Mouse (Mus musculus) neural tube, embryonic 11.5 days (tissue): ENCODE data around the gene Dmrt2. TPM values are rescaled to one million over a fixed set of nuclear protein-coding genes. Genes with fewer than 3 reads are reported as not detected.
A peak's percentile ranks its signal among the peaks of the same experiment; 100 is the strongest.

Source experiments
- ATAC-seq: fragments of 200-750 bp; cut with Nextera tagmentation; 2 replicates; pipeline ENCODE4 v1.8.0; 2017; ENCODE audit warnings: moderate number of reproducible peaks, mild to moderate bottlenecking, moderate TSS enrichment, moderate library complexity; ENCODE audit not compliant: insufficient read depth, low FRiP score, low TSS enrichment
- DNase-seq: peaks from one replicate; pipeline ENCODE4 v3.0.0-alpha.2; 2015; ENCODE audit warnings: low spot score
- H3K27ac ChIP-seq: fragments of 300-500 bp; sonication (generic); 2 replicates; pipeline ENCODE4 v1.5.1; 2014; ENCODE audit warnings: low read depth, mild to moderate bottlenecking, low read length
- H3K27me3 ChIP-seq: fragments of 300-500 bp; sonication (generic); 2 replicates; pipeline ENCODE4 v1.6.1; 2014; ENCODE audit warnings: mild to moderate bottlenecking, low read length, mixed read lengths; ENCODE audit not compliant: control insufficient read depth, insufficient read depth
- H3K36me3 ChIP-seq: fragments of 300-500 bp; sonication (generic); 2 replicates; pipeline ENCODE4 v1.6.1; 2014; ENCODE audit warnings: mild to moderate bottlenecking, low read length, moderate library complexity, mixed read lengths; ENCODE audit not compliant: control insufficient read depth, insufficient read depth
- H3K4me1 ChIP-seq: fragments of 300-500 bp; sonication (generic); 2 replicates; pipeline ENCODE4 v1.6.1; 2014; ENCODE audit warnings: low read length, mixed read lengths; ENCODE audit not compliant: control insufficient read depth, insufficient read depth
- H3K4me2 ChIP-seq: fragments of 300-500 bp; sonication (generic); 2 replicates; pipeline ENCODE4 v1.6.1; 2014; ENCODE audit warnings: low read depth, mild to moderate bottlenecking, moderate library complexity
- H3K4me3 ChIP-seq: fragments of 300-500 bp; sonication (generic); 2 replicates; pipeline ENCODE4 v1.5.1; 2014; ENCODE audit warnings: low read depth, low read length
- H3K9ac ChIP-seq: fragments of 300-500 bp; sonication (generic); 2 replicates; pipeline ENCODE4 v1.6.1; 2014; ENCODE audit warnings: mild to moderate bottlenecking, low read length
- H3K9me3 ChIP-seq: fragments of 300-500 bp; sonication (generic); 2 replicates; pipeline ENCODE4 v1.6.1; 2016; ENCODE audit warnings: low read length; ENCODE audit not compliant: control insufficient read depth
- WGBS: fragments of 180-500 bp; shearing (Covaris S2); extraction: QIAGEN DNeasy Blood & Tissue Kit; methylation state at CpG from one replicate; pipeline ENCODE4 v1.1.7; 2014; 5-methylcytosine and 5-hydroxymethylcytosine counted together
- polyA plus RNA-seq: library from polyadenylated mRNA; unstranded; fragments of >200 nt; fragmentation: Nextera tagmentation; extraction: Ambion mirVana; gene quantifications from 2 replicates; pipeline ENCODE4 v1.2.1, GENCODE M21; 2014

The Dmrt2 gene
- polyA plus RNA-seq, 1 experiment from 2014 or later: 15.4 TPM

DNA sequence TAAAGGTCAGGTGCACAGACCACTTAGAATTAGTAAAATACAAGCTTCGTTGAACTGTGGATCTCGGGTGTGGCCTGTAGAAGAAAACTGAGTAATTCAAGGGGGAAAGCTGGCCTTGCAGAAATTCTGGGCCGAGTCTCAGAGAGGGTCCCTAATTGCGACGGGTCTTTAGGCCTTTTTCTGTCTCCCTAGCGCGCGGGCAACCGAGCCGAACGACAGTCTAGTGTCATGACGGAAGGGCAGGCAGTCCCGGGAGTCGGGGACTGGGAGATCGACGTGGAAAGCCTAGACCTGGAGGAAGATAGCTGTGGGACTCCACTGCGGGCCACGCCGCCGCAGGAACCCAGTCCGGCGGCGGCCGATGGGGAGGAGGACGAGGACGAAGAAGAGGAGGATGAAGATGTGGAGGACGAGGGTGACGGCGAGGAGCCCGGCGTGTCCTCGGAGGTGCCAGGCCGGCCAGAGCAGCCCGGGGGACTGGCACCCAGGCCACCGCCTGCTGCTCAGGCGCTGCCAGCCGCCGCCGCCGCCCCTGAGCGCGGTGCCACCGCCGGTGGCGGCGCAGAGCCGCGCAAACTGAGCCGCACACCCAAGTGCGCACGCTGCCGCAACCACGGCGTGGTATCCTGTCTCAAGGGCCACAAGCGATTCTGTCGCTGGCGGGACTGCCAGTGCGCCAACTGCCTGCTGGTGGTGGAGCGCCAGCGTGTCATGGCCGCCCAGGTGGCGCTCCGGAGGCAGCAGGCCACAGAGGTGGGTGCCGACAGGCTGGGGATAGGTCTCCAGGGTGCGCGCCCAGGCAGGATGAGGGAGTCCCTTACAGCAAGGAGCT lies 1.2 kb downstream of the Dmrt2 start:
- H3K9me3 ChIP-seq: no peaks in the 10 kb centered on the region
- no peak for ATAC-seq
- peak overlapping the region; percentile 56 for H3K4me2 ChIP-seq
- no peaks in the 10 kb centered on the region for H3K36me3 ChIP-seq
- DNase-seq: peak; percentile 48
- peaks cover 96% of the 10 kb centered on the region for H3K27me3 ChIP-seq
- no peak overlapping the region for H3K27ac ChIP-seq
- H3K4me1 ChIP-seq: 0 out of 2 replicates have a peak, but pooled peaks cover 8% of the 10 kb centered on the region
- H3K4me3 ChIP-seq: peak overlapping the region; percentile 40
- peak overlapping the region; percentile 46 for H3K9ac ChIP-seq
- WGBS: under 1% methylated on average over 58 of the region's 66 CpGs

DNA sequence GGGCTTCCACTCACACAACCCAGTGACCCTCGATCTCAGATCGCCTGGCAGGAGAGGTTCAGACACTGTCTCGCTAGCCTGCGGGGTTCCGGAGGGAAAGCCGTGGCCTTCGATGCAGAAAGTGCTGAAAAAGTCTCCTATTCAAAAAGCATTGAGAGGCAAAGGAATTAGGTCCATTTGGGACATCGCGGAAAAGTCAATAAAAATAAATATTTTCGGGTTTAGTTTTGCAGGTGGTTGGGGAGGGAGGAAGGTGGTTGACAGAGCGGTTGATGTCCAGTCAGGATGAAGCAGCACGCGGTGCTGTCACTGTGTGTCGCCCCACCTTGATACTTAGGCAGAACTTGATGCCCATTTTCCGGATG lies 1.8 kb downstream of the Dmrt2 start:
- H3K4me1 ChIP-seq: 0 out of 2 replicates have a peak, but pooled peaks cover 8% of the 10 kb centered on the region
- peak overlapping the region; percentile 56 for H3K4me2 ChIP-seq
- peaks cover 90% of the 10 kb centered on the region for H3K27me3 ChIP-seq
- no peak for ATAC-seq
- peak overlapping the region; percentile 46 for H3K9ac ChIP-seq
- WGBS: under 1% methylated on average over 15 of the region's 15 CpGs
- H3K9me3 ChIP-seq: no peaks in the 10 kb centered on the region
- no peak for DNase-seq
- peak overlapping the region; percentile 40 for H3K4me3 ChIP-seq
- H3K36me3 ChIP-seq: no peaks in the 10 kb centered on the region
- no peak overlapping the region for H3K27ac ChIP-seq

DNA sequence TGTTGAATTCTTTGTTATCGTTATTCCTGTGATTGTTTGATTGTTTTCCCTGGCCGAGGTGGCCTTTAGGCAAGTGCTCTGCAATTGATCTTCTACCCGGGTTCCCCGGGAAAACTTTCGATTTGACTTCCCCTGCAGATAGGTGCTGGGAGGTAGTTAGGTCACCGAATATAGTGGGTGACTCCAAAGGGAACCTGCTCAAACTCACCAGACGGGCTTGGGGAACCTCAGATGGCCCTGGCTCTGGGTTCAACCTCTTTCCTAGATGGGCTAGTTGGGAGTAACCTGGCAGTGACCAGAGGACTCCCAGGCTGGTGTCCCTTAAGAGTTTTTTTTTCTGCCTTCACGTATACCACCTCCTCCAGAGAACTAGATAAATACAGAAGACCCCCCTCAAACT lies 2.5 kb downstream of the Dmrt2 start:
- H3K9me3 ChIP-seq: no peaks in the 10 kb centered on the region
- no peak overlapping the region for H3K27ac ChIP-seq
- no peak overlapping the region for H3K9ac ChIP-seq
- H3K4me1 ChIP-seq: 0 out of 2 replicates have a peak, but pooled peaks cover 8% of the 10 kb centered on the region
- 1% methylated on average over 8 of the region's 8 CpGs for WGBS
- ATAC-seq: no peak
- no peaks in the 10 kb centered on the region for H3K36me3 ChIP-seq
- peaks cover 83% of the 10 kb centered on the region for H3K27me3 ChIP-seq
- no peak overlapping the region for H3K4me2 ChIP-seq
- no peak for DNase-seq
- peak overlapping the region; percentile 40 for H3K4me3 ChIP-seq

DNA sequence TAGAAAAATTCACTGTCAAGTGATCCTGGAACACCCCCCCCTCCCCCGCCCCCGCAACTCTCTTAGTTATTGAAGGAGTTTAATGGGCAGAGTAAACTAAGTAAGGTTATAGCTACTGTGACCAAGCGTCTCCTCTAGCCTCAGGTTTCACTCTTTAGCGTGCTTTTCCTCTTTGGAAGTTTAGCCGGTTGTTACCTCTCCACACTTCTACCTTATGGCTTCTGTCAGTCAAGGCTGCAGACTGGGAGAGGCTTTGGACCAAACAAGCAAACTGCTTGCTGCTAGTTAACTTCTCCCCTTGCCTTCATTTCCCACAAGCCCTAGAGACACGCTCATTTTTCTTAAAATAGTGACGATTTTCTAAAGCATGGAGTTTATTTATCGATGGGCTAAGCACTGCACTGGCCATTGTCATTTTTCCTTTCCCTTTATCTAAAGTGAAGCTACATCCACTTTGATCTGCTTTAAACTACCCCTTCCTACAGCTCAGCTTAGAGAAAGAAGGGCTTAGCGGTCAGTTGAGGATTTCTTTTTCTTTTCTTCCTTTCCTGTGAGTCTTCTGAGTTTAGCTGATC lies 3.7 kb downstream of the Dmrt2 start:
- peaks cover 71% of the 10 kb centered on the region for H3K27me3 ChIP-seq
- H3K36me3 ChIP-seq: no peaks in the 10 kb centered on the region
- no peak overlapping the region for H3K4me3 ChIP-seq
- DNase-seq (no peak), ATAC-seq (no peak)
- H3K9me3 ChIP-seq: no peaks in the 10 kb centered on the region
- no peak overlapping the region for H3K9ac ChIP-seq
- no peak overlapping the region for H3K27ac ChIP-seq
- 7% methylated on average over 9 of the region's 9 CpGs for WGBS
- 0 out of 2 replicates have a peak, but pooled peaks cover 8% of the 10 kb centered on the region for H3K4me1 ChIP-seq
- no peak overlapping the region for H3K4me2 ChIP-seq

DNA sequence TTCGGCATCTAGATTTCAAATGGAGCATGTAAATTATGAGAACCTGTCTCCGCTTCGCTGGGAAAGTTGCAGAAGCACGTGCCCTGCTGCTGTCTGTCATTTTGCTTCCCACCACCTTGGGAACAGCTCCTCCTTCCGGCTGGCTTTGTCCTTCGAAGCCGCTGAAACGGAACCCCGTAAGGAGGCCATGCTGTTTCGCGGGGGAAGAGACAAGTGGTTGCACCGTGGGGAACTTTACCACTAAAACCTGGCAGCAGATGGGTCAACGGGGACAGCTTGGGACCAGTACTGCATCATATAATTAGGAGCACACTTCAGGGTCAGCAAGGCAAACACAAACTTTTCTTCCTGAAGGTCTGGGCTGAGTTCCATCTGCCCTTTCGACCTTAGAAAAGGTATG lies 26.6 kb downstream of the Dmrt2 start:
- no peaks in the 10 kb centered on the region for H3K36me3 ChIP-seq
- no peak overlapping the region for H3K4me3 ChIP-seq
- ATAC-seq (no peak), DNase-seq (peak; percentile 21)
- no peak overlapping the region for H3K9ac ChIP-seq
- H3K4me2 ChIP-seq: no peak overlapping the region
- 68% methylated on average over 14 of the region's 14 CpGs for WGBS
- no peaks in the 10 kb centered on the region for H3K4me1 ChIP-seq
- H3K9me3 ChIP-seq: no peaks in the 10 kb centered on the region
- H3K27ac ChIP-seq: no peak overlapping the region
- H3K27me3 ChIP-seq: no peaks in the 10 kb centered on the region

DNA sequence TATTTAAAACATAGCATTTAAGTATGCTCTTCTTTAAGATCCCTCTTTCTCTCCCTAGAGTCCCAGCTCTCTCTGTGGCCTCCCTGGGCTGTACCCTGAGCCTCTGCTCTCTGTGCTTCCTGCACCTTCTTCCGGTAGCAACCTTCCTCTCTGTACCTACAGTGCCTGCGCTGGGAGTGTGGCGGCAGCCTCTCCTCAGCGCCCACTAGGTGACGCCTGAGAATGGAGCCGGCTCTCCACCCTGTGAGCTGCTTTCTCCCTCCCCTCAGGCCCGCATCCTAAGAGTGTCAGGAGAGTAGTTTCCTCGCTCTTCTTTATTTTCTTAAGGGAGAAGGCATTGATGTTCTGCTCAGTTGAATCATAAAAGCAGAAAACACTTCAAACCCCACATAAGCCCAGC lies 41.2 kb downstream of the Dmrt2 start:
- DNase-seq (peak; percentile 43), ATAC-seq (no peak)
- no peaks in the 10 kb centered on the region for H3K27me3 ChIP-seq
- 10% methylated on average over 8 of the region's 8 CpGs for WGBS
- H3K4me2 ChIP-seq: no peak overlapping the region
- H3K4me3 ChIP-seq: no peak overlapping the region
- H3K27ac ChIP-seq: no peak overlapping the region
- no peaks in the 10 kb centered on the region for H3K4me1 ChIP-seq
- H3K9ac ChIP-seq: no peak overlapping the region
- no peaks in the 10 kb centered on the region for H3K9me3 ChIP-seq
- H3K36me3 ChIP-seq: no peaks in the 10 kb centered on the region

DNA sequence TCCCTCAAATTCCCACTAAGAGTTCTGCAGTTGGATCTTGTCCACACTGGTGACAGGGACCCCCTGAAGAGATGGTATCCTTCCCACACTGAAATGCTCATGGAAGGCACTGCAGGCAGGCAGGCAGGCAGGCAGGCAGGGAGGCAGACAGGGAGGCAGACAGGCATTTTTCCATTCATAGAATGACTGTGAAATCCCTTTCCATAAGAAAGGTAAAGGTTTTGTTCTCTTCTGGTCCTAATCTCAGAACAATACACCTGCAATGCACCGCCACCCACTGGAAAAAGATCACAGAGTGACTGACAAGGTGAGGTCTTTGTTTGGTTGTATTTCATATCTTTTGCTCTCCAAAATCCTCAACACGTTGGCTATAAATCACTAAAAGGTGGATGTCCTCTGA lies 42.7 kb downstream of the Dmrt2 start:
- no peak for DNase-seq

DNA sequence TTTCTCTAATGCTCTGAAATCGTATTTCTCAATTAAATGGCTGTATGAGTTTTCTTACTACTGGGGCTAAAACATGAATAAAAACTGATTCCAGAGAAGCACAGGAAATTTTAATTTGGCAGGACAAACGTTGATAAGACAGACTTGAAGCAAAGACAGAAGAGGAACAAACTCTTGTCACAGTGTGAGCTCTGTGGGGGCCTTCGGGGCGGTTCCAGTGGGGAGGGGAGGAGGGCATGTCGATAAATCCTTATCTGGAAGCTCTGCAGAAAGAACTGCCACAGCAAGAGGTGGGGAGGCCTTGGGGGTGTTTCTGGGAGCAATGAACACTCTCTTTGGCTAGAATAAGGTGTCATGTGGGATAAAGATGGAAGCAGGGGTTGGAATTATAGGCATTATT lies 50.4 kb downstream of the Dmrt2 start:
- no peaks in the 10 kb centered on the region for H3K27me3 ChIP-seq
- DNase-seq (no peak), ATAC-seq (no peak)
- H3K27ac ChIP-seq: no peak overlapping the region
- 65% methylated on average over 5 of the region's 5 CpGs for WGBS
- H3K4me2 ChIP-seq: no peak overlapping the region
- H3K4me1 ChIP-seq: no peaks in the 10 kb centered on the region
- H3K9ac ChIP-seq: no peak overlapping the region
- no peaks in the 10 kb centered on the region for H3K36me3 ChIP-seq
- no peaks in the 10 kb centered on the region for H3K9me3 ChIP-seq
- H3K4me3 ChIP-seq: no peak overlapping the region

More for the DNA sequence above, 42.7 kb downstream of the Dmrt2 start:
- Histone ChIP-seq H3K27me3 (no peaks in the 10 kb centered on the region), H3K36me3 (no peaks in the 10 kb centered on the region), H3K9ac (no peak overlapping the region), H3K4me1 (no peaks in the 10 kb centered on the region), H3K27ac (no peak overlapping the region), H3K4me3 (no peak overlapping the region), H3K9me3 (no peaks in the 10 kb centered on the region), H3K4me2 (no peak overlapping the region)
- ATAC-seq: no peak
- 75% methylated on average over 2 of the region's 2 CpGs for WGBS
